Mouse (Mus musculus): ENCODE results near the gene Krtap3-1. TPM values are rescaled to one million over a fixed set of nuclear protein-coding genes. Genes with fewer than 3 reads are reported as not detected.

Gene Krtap3-1
- polyA plus RNA-seq, 1 experiment: 2.7 TPM

DNA sequence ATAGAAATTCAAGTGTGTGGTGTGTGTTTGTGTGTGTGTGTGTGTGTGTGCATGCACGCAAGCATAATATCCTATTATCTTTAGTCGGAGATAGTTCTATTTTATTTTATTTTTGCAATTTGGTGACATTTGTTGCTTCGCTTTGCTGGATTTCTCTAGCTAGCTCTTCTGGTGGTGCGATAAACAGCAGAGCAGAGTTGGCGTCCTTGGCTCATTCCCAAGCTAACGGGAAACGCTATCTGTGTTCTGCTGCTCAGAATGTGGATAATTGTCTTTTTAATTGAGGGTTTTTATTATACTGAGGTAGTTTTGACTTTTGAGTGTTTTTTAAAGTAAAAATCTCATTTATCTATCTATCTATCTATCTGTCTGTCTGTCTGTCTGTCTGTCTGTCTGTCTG lies 18.7 kb upstream of the Krtap3-1 start:
- 71% methylated on average over 7 of the region's 7 CpGs for WGBS
- no peak overlapping the region for H3K4me3 ChIP-seq (ENCODE audit: low read depth, low read length)
- H3K36me3 ChIP-seq (ENCODE audit: control insufficient read depth, insufficient read depth, low read length): no peaks in the 10 kb centered on the region
- no peaks in the 10 kb centered on the region for H3K27me3 ChIP-seq (ENCODE audit: control insufficient read depth, insufficient read depth, low read length)
- TF ChIP-seq CTCF (IDR thresholded peaks at IDR 0.05; ENCODE audit: extremely low read depth, insufficient read length, insufficient replicate concordance, low read depth, low read length) (no peak), POLR2A (IDR thresholded peaks at IDR 0.05; ENCODE audit: low read depth, low read length) (no peak)
- no peak overlapping the region for H3K27ac ChIP-seq (ENCODE audit: insufficient read depth, low read depth, low read length)
- H3K4me1 ChIP-seq (ENCODE audit: control insufficient read depth, insufficient read depth, insufficient read length, low read length): no peaks in the 10 kb centered on the region

DNA sequence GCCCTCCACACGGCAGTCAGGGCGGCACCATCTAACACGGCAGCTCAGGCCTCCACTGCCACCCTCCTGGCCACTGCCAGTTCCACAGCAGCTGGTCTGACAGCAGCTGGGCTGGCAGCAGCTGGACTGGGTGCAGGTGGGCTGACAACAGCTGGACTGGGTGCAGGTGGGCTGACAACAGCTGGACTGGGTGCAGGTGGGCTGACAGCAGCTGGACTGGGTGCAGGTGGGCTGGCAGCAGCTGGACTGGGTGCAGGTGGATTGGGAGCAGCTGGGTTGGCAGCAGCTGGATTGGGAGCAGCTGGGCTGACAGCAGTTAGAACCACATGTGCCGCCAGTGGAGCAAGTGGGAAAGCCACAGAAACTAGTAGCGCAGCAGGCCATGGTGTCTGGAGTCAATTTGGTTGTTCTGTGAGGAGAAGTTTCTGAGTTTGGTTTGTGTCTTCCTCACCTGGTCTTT lies 16.8 kb upstream of the Krtap3-1 start, which contains the start of gene Krtap1-4:
TSS of gene Krtap1-4 (minus strand) at position 410 of the 460 bp plus-strand sequence.
- 70% methylated on average over 5 of the region's 5 CpGs for WGBS
- no peak within 1 kb of the TSS for H3K4me3 ChIP-seq (ENCODE audit: low read depth, low read length)
- no peak within 1 kb of the TSS for H3K27ac ChIP-seq (ENCODE audit: insufficient read depth, low read depth, low read length)
- H3K27me3 ChIP-seq (ENCODE audit: control insufficient read depth, insufficient read depth, low read length): no peaks in the 10 kb centered on the region
- TF ChIP-seq CTCF (IDR thresholded peaks at IDR 0.05; ENCODE audit: extremely low read depth, insufficient read length, insufficient replicate concordance, low read depth, low read length): no peak
- no peak for TF ChIP-seq POLR2A (IDR thresholded peaks at IDR 0.05; ENCODE audit: low read depth, low read length)
- no peaks in the 10 kb centered on the region for H3K36me3 ChIP-seq (ENCODE audit: control insufficient read depth, insufficient read depth, low read length)
- H3K4me1 ChIP-seq (ENCODE audit: control insufficient read depth, insufficient read depth, insufficient read length, low read length): no peaks in the 10 kb centered on the region

DNA sequence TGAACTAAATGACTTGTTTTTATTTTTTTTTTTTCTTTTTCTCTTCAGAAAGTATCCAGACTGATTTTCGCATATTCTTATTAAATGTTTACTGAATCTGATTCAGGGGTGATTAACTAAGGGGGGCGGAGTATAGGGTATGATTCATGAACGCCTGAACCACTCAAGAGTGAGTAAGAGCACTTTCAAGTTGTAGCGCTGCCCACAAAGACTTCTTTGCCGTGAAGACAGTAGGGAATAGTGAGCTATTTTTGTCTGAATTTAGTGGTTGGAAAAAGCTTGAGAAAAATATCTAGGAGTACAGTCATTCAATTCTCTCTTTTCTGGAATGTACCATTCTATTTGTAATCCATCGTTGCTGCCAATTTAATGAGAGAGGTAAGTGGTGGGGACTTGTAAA lies 15.1 kb upstream of the Krtap3-1 start:
- TF ChIP-seq CTCF (IDR thresholded peaks at IDR 0.05; ENCODE audit: extremely low read depth, insufficient read length, insufficient replicate concordance, low read depth, low read length) (no peak), POLR2A (IDR thresholded peaks at IDR 0.05; ENCODE audit: low read depth, low read length) (no peak)
- Histone ChIP-seq H3K4me3 (ENCODE audit: low read depth, low read length) (no peak overlapping the region), H3K27me3 (ENCODE audit: control insufficient read depth, insufficient read depth, low read length) (no peaks in the 10 kb centered on the region), H3K36me3 (ENCODE audit: control insufficient read depth, insufficient read depth, low read length) (no peaks in the 10 kb centered on the region), H3K27ac (ENCODE audit: insufficient read depth, low read depth, low read length) (no peak overlapping the region), H3K4me1 (ENCODE audit: control insufficient read depth, insufficient read depth, insufficient read length, low read length) (no peaks in the 10 kb centered on the region)
- 77% methylated on average over 6 of the region's 6 CpGs for WGBS

DNA sequence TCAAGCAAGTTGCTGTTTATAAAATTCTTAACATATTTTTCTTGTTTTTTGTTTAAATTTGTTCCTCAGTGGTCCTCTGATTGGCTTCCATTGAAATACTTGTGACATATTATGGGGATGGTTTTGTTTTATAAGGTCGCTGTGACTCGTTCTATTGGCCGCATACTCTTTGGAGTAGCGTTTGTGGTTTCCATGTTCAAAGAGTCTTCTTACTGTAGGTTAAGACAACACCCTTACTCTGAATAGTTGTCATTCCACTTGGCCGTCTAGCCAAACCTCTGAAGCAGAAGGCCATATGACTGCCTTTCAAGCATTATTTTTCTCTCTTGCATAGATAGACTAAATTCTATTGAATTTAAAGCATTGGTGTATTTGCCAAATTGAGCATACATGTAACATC lies 14.6 kb upstream of the Krtap3-1 start:
- Histone ChIP-seq H3K36me3 (ENCODE audit: control insufficient read depth, insufficient read depth, low read length) (no peaks in the 10 kb centered on the region), H3K27ac (ENCODE audit: insufficient read depth, low read depth, low read length) (no peak overlapping the region), H3K4me3 (ENCODE audit: low read depth, low read length) (no peak overlapping the region), H3K27me3 (ENCODE audit: control insufficient read depth, insufficient read depth, low read length) (no peaks in the 10 kb centered on the region), H3K4me1 (ENCODE audit: control insufficient read depth, insufficient read depth, insufficient read length, low read length) (no peaks in the 10 kb centered on the region)
- TF ChIP-seq POLR2A (IDR thresholded peaks at IDR 0.05; ENCODE audit: low read depth, low read length): no peak
- no peak for TF ChIP-seq CTCF (IDR thresholded peaks at IDR 0.05; ENCODE audit: extremely low read depth, insufficient read length, insufficient replicate concordance, low read depth, low read length)
- WGBS: 92% methylated on average over 5 of the region's 5 CpGs

DNA sequence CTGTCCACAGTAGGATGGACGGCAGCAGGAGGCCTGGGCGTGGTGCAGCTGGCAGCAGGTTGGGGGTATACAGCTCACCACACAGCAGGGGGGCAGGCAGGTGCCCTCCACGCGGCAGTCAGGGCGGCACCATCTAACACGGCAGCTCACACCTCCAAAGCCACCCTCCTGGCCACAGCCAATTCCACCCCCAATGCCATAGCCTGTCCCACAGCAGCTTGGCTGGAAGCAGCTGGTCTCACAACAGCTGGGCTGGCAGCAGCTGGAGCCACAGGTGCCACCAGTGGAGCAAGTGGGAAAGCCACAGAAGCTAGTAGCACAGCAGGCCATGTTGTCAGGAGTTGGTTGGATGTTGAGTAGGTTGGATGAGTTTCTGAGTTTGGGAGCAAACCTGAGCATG lies 14.2 kb upstream of the Krtap3-1 start, which contains the start of gene Krtap1-5:
TSS of gene Krtap1-5 (minus strand) at position 381 of the 400 bp plus-strand sequence.
- 78% methylated on average over 6 of the region's 6 CpGs for WGBS
- no peak within 1 kb of the TSS for H3K4me3 ChIP-seq (ENCODE audit: low read depth, low read length)
- no peaks in the 10 kb centered on the region for H3K36me3 ChIP-seq (ENCODE audit: control insufficient read depth, insufficient read depth, low read length)
- no peaks in the 10 kb centered on the region for H3K4me1 ChIP-seq (ENCODE audit: control insufficient read depth, insufficient read depth, insufficient read length, low read length)
- no peak within 1 kb of the TSS for H3K27ac ChIP-seq (ENCODE audit: insufficient read depth, low read depth, low read length)
- H3K27me3 ChIP-seq (ENCODE audit: control insufficient read depth, insufficient read depth, low read length): no peaks in the 10 kb centered on the region
- TF ChIP-seq CTCF (IDR thresholded peaks at IDR 0.05; ENCODE audit: extremely low read depth, insufficient read length, insufficient replicate concordance, low read depth, low read length) (no peak), POLR2A (IDR thresholded peaks at IDR 0.05; ENCODE audit: low read depth, low read length) (no peak)

DNA sequence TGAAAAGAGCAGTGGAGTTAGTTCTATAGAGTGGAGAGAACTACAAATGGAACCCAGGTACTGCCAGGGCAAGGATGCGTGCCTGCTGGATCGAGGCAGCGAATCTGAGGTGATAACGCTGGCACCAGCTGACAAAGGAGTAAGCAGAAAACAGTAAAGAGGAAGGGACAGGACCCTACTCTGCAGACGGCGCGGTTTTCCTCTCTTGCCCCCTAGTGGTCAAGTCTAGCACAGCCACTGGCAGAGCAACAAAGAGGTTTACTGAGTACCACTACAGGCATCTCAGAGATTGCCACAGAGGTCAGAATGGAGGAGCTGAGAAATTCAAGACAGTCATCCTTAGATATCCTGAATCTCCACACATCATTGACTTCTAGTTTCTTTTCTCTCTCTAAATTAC lies 7.7 kb upstream of the Krtap3-1 start:
- Histone ChIP-seq H3K27me3 (ENCODE audit: control insufficient read depth, insufficient read depth, low read length) (no peaks in the 10 kb centered on the region), H3K4me3 (ENCODE audit: low read depth, low read length) (no peak overlapping the region), H3K27ac (ENCODE audit: insufficient read depth, low read depth, low read length) (no peak overlapping the region), H3K36me3 (ENCODE audit: control insufficient read depth, insufficient read depth, low read length) (no peaks in the 10 kb centered on the region), H3K4me1 (ENCODE audit: control insufficient read depth, insufficient read depth, insufficient read length, low read length) (peaks cover 2% of the 10 kb centered on the region; the same call in 1 of the 2 replicates)
- TF ChIP-seq CTCF (IDR thresholded peaks at IDR 0.05; ENCODE audit: extremely low read depth, insufficient read length, insufficient replicate concordance, low read depth, low read length): peak; percentile 87; the same call in 1 of the 2 replicates
- TF ChIP-seq POLR2A (IDR thresholded peaks at IDR 0.05; ENCODE audit: low read depth, low read length): no peak
- WGBS: 1% methylated on average over 7 of the region's 7 CpGs

DNA sequence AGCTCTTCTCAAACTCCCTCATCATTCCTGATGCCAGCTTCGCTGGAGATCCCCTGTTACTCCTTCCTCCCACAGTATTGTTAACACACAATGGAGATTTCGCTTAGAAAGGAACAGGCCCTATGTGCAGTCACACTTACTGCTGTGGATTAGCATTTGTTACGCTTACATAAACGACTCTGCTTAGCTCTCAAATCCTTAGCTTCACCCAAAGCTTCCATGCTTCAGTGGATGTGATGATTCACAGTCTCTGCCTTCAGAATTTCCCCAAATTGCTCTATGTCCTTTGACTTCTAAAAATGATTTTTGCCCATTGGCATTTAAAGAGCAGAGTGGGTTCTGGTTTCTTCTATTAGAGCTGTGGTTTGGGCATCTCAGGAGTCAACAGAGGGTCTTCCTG lies 6.7 kb upstream of the Krtap3-1 start:
- H3K4me1 ChIP-seq (ENCODE audit: control insufficient read depth, insufficient read depth, insufficient read length, low read length): peaks cover 2% of the 10 kb centered on the region; the same call in 1 of the 2 replicates
- H3K36me3 ChIP-seq (ENCODE audit: control insufficient read depth, insufficient read depth, low read length): no peaks in the 10 kb centered on the region
- TF ChIP-seq CTCF (IDR thresholded peaks at IDR 0.05; ENCODE audit: extremely low read depth, insufficient read length, insufficient replicate concordance, low read depth, low read length): no peak
- no peak for TF ChIP-seq POLR2A (IDR thresholded peaks at IDR 0.05; ENCODE audit: low read depth, low read length)
- WGBS: 70% methylated on average over 4 of the region's 4 CpGs
- H3K4me3 ChIP-seq (ENCODE audit: low read depth, low read length): no peak overlapping the region
- H3K27ac ChIP-seq (ENCODE audit: insufficient read depth, low read depth, low read length): no peak overlapping the region
- H3K27me3 ChIP-seq (ENCODE audit: control insufficient read depth, insufficient read depth, low read length): no peaks in the 10 kb centered on the region

Data from small intestine, adult 2 months (tissue).